Mouse (Mus musculus) stomach, postnatal 0 days (tissue): ENCODE measurements around the gene Car6. TPM values are rescaled to one million over a fixed set of nuclear protein-coding genes. Genes with fewer than 3 reads are reported as not detected.

Experiments
- ATAC-seq: fragments of 200-750 bp; cut with Nextera tagmentation; 2 replicates; pipeline ENCODE4 v1.8.0; 2017; ENCODE audit not compliant: low FRiP score, low TSS enrichment
- DNase-seq: peaks from one replicate; pipeline ENCODE4 v3.0.0-alpha.2; 2016; ENCODE audit warnings: low spot score
- H3K27ac ChIP-seq: fragments of 300-500 bp; sonication (generic); replicated peaks from 2 replicates; pipeline ENCODE4 v1.5.1; 2014; ENCODE audit warnings: mild to moderate bottlenecking, control low read depth
- H3K27me3 ChIP-seq: fragments of 300-500 bp; sonication (generic); 2 replicates; pipeline ENCODE4 v1.6.1; 2014; ENCODE audit warnings: low read length; ENCODE audit not compliant: control insufficient read depth, insufficient read depth
- H3K36me3 ChIP-seq: fragments of 300-500 bp; sonication (generic); 2 replicates; pipeline ENCODE4 v1.6.1; 2014; ENCODE audit warnings: low read length, mixed read lengths; ENCODE audit not compliant: control insufficient read depth, insufficient read depth
- H3K4me1 ChIP-seq: fragments of 300-500 bp; sonication (generic); replicated peaks from 2 replicates; pipeline ENCODE4 v1.6.1; 2014; ENCODE audit warnings: antibody characterized with exemption; ENCODE audit not compliant: control insufficient read depth, insufficient read depth
- H3K4me2 ChIP-seq: fragments of 300-500 bp; sonication (generic); replicated peaks from 2 replicates; pipeline ENCODE4 v1.6.1; 2014; ENCODE audit warnings: low read depth, mild to moderate bottlenecking, control low read depth, moderate library complexity
- H3K4me3 ChIP-seq: fragments of 300-500 bp; sonication (generic); 2 replicates; pipeline ENCODE4 v1.5.1; 2014; ENCODE audit warnings: low read depth, low read length, control low read depth
- H3K9ac ChIP-seq: fragments of 300-500 bp; sonication (generic); 2 replicates; pipeline ENCODE4 v1.6.1; 2014; ENCODE audit warnings: mild to moderate bottlenecking, low read length, control low read depth, mixed read lengths
- H3K9me3 ChIP-seq: fragments of 300-500 bp; sonication (generic); 2 replicates; pipeline ENCODE4 v1.6.1; 2016; ENCODE audit warnings: low read length; ENCODE audit not compliant: control insufficient read depth
- CTCF ChIP-seq: IDR thresholded peaks from 2 replicates; pipeline ENCODE4 v1.5.1; 2016; ENCODE audit warnings: antibody characterized with exemption, low read depth, mild to moderate bottlenecking, moderate library complexity
- EP300 ChIP-seq: optimal IDR thresholded peaks from 2 replicates; pipeline ENCODE3; 2016; ENCODE audit warnings: antibody characterized with exemption
- WGBS: fragments of 180-500 bp; shearing (Covaris S2); extraction: QIAGEN DNeasy Blood & Tissue Kit; methylation state at CpG from one replicate; pipeline ENCODE4 v1.1.7; 2014; 5-methylcytosine and 5-hydroxymethylcytosine counted together
- polyA plus RNA-seq: library from polyadenylated mRNA; unstranded; fragments of >200 nt; fragmentation: Nextera tagmentation; extraction: Ambion mirVana; gene quantifications from 2 replicates; pipeline ENCODE4 v1.2.1, GENCODE M21; 2015

Gene Car6
- polyA plus RNA-seq, 1 experiment from 2014 or later = not detected

- 90% methylated on average over 5 of the region's 5 CpGs for WGBS
- ATAC-seq = no peak
Measured at GRCm38 (mm10) chr4:150209751-150210150, 8.6 kb upstream of the Car6 start.

DNA sequence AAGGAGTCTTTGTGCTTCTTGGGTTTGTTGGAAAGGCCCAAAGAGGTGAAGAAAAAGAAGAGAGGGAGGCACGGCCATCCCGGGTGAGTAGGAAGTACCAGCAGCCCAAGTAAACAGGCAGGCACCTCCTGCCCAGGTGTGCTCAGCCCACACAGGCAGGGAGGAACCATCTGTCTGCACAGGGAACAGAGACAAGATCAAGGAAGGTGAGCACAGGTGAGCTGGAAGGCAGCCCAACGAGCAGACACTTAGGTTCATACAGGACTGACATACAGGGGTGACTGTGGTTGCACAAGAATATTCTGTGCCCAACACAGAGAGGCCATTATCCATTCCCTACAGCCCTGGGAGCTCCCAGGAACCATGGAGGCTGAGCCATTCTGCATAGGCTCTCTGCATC lies 3.7 kb upstream of the Car6 start:
- no peaks in the 10 kb centered on the region for H3K4me1 ChIP-seq
- 60% methylated on average over 3 of the region's 3 CpGs for WGBS
- ATAC-seq = no peak
- no peaks in the 10 kb centered on the region for H3K27me3 ChIP-seq
- DNase-seq = no peak
- no peaks in the 10 kb centered on the region for H3K36me3 ChIP-seq
- no peak overlapping the region for H3K27ac ChIP-seq
- no peak overlapping the region for H3K9ac ChIP-seq
- H3K4me2 ChIP-seq = no peak overlapping the region
- no peaks in the 10 kb centered on the region for H3K9me3 ChIP-seq
- no peak overlapping the region for H3K4me3 ChIP-seq
- no peak for TF ChIP-seq CTCF
- no peak for TF ChIP-seq EP300

More at GRCm38 (mm10) chr4:150209751-150210150, 8.6 kb upstream of the Car6 start:
- Histone ChIP-seq H3K9ac (no peak overlapping the region), H3K4me3 (no peak overlapping the region), H3K9me3 (no peaks in the 10 kb centered on the region), H3K36me3 (no peaks in the 10 kb centered on the region), H3K27me3 (no peaks in the 10 kb centered on the region), H3K27ac (no peak overlapping the region), H3K4me2 (no peak overlapping the region), H3K4me1 (no peaks in the 10 kb centered on the region)
- DNase-seq = no peak
- TF ChIP-seq EP300 = no peak
- TF ChIP-seq CTCF = no peak

- H3K9me3 ChIP-seq = no peaks in the 10 kb centered on the region
- no peak overlapping the region for H3K4me3 ChIP-seq
- no peak overlapping the region for H3K27ac ChIP-seq
- no peaks in the 10 kb centered on the region for H3K4me1 ChIP-seq
- no peak overlapping the region for H3K4me2 ChIP-seq
- DNase-seq (no peak), ATAC-seq (no peak)
- H3K27me3 ChIP-seq = no peaks in the 10 kb centered on the region
- no peak overlapping the region for H3K9ac ChIP-seq
- TF ChIP-seq EP300 (no peak), CTCF (no peak)
- H3K36me3 ChIP-seq = no peaks in the 10 kb centered on the region
- 86% methylated on average over 5 of the region's 5 CpGs for WGBS
Measured at GRCm38 (mm10) chr4:150202702-150203101, 1.6 kb upstream of the Car6 start.

- H3K9ac ChIP-seq = no peak overlapping the region
- WGBS = 73% methylated on average over 9 of the region's 9 CpGs
- no peak overlapping the region for H3K27ac ChIP-seq
- no peak overlapping the region for H3K4me2 ChIP-seq
- TF ChIP-seq EP300 (no peak), CTCF (no peak)
- no peak overlapping the region for H3K4me3 ChIP-seq
- H3K9me3 ChIP-seq = no peaks in the 10 kb centered on the region
- no peaks in the 10 kb centered on the region for H3K27me3 ChIP-seq
- ATAC-seq (no peak), DNase-seq (no peak)
- H3K36me3 ChIP-seq = no peaks in the 10 kb centered on the region
- no peaks in the 10 kb centered on the region for H3K4me1 ChIP-seq
Measured at GRCm38 (mm10) chr4:150198268-150198667, 2.9 kb downstream of the Car6 start.

- no peak overlapping the region for H3K27ac ChIP-seq
- no peaks in the 10 kb centered on the region for H3K9me3 ChIP-seq
- H3K4me1 ChIP-seq = no peaks in the 10 kb centered on the region
- H3K27me3 ChIP-seq = no peaks in the 10 kb centered on the region
- WGBS = 48% methylated on average over 1 of the region's 1 CpGs
- no peak overlapping the region for H3K4me2 ChIP-seq
- H3K4me3 ChIP-seq = no peak overlapping the region
- H3K36me3 ChIP-seq = no peaks in the 10 kb centered on the region
- H3K9ac ChIP-seq = no peak overlapping the region
- peak; percentile 60 for DNase-seq
- ATAC-seq = no peak
- TF ChIP-seq CTCF (peak; percentile 86), EP300 (no peak)
Measured at GRCm38 (mm10) chr4:150193915-150194314, 7.2 kb downstream of the Car6 start.

GRCm38 (mm10) chr4:150192199-150192598 lies 8.9 kb downstream of the Car6 start:
- ATAC-seq (peak; percentile 78), DNase-seq (peak; percentile 45)
- Histone ChIP-seq H3K27me3 (no peaks in the 10 kb centered on the region), H3K4me3 (no peak overlapping the region), H3K9ac (no peak overlapping the region), H3K4me2 (no peak overlapping the region), H3K36me3 (no peaks in the 10 kb centered on the region), H3K9me3 (no peaks in the 10 kb centered on the region), H3K27ac (no peak overlapping the region), H3K4me1 (no peaks in the 10 kb centered on the region)
- no peak for TF ChIP-seq EP300
- no peak for TF ChIP-seq CTCF
- 69% methylated on average over 6 of the region's 6 CpGs for WGBS
